Mouse (Mus musculus) ES-E14 (cell line): ENCODE results near the gene Eif3b. TPM values are rescaled to one million over a fixed set of nuclear protein-coding genes. Genes with fewer than 3 reads are reported as not detected.
A peak's percentile ranks its signal among the peaks of the same experiment; 100 is the strongest.

Experiments
- DNase-seq: peaks from one replicate; pipeline ENCODE4 v3.0.0-alpha.2; 2013; ENCODE audit warnings: low read depth, low spot score
- H3K27ac ChIP-seq: 2 replicates; pipeline ENCODE4 v1.5.1; 2012; ENCODE audit warnings: low read depth, mild to moderate bottlenecking, low read length, moderate library complexity, mixed read lengths; ENCODE audit not compliant: poor library complexity, insufficient read depth, severe bottlenecking
- H3K36me3 ChIP-seq: 2 replicates; pipeline ENCODE4 v1.6.1; 2012; ENCODE audit warnings: mild to moderate bottlenecking, low read length, moderate library complexity, mixed read lengths; ENCODE audit not compliant: control insufficient read depth, poor library complexity, insufficient read depth, severe bottlenecking
- H3K4me1 ChIP-seq, 2 experiments: fragments of 150-350 bp in 1 of 2; sonication (generic) in 1 of 2; 2 replicates each; pipeline ENCODE4 v1.6.1; 2012; ENCODE audit warnings: low read length in 2 of 2, mild to moderate bottlenecking in 1 of 2, mixed read lengths in 1 of 2; ENCODE audit not compliant: control insufficient read depth in 2 of 2, insufficient read depth in 2 of 2, poor library complexity in 1 of 2
- H3K4me3 ChIP-seq, 2 experiments: fragments of 150-350 bp in 1 of 2; sonication (generic) in 1 of 2; 2 replicates each; pipeline ENCODE4 v1.5.1; 2012; ENCODE audit warnings: low read length in 2 of 2, low read depth in 1 of 2, mild to moderate bottlenecking in 1 of 2, mixed read lengths in 1 of 2; ENCODE audit not compliant: insufficient read depth in 1 of 2, poor library complexity in 1 of 2, severe bottlenecking in 1 of 2
- H3K9ac ChIP-seq: 2 replicates; pipeline ENCODE4 v1.6.1; 2012; ENCODE audit warnings: low read depth, mild to moderate bottlenecking, low read length, mixed read lengths; ENCODE audit not compliant: poor library complexity, insufficient read depth, severe bottlenecking
- H3K9me3 ChIP-seq: fragments of 150-350 bp; sonication (generic); 2 replicates; pipeline ENCODE4 v1.6.1; 2012; ENCODE audit warnings: low read depth, mild to moderate bottlenecking, low read length; ENCODE audit not compliant: control insufficient read depth, insufficient read depth
- CHD2 ChIP-seq: IDR thresholded peaks from 2 replicates; pipeline ENCODE4 v1.6.1; 2014; ENCODE audit warnings: mild to moderate bottlenecking, low read depth, low read length, inconsistent platforms
- HCFC1 ChIP-seq: IDR thresholded peaks from 2 replicates; pipeline ENCODE4 v1.6.1; 2012; ENCODE audit warnings: low read length, inconsistent platforms, borderline replicate concordance; ENCODE audit not compliant: insufficient read depth
- MAFK ChIP-seq: IDR thresholded peaks from 2 replicates; pipeline ENCODE4 v1.6.1; 2014; ENCODE audit warnings: mild to moderate bottlenecking, low read depth, low read length, inconsistent platforms; ENCODE audit not compliant: insufficient read depth
- ZC3H11A ChIP-seq: IDR thresholded peaks from 2 replicates; pipeline ENCODE4 v1.6.1; 2012; ENCODE audit warnings: low read depth, mild to moderate bottlenecking, inconsistent platforms, low read length, borderline replicate concordance
- ZNF384 ChIP-seq: IDR thresholded peaks from 2 replicates; pipeline ENCODE4 v1.6.1; 2012; ENCODE audit warnings: low read depth, low read length, inconsistent platforms
- in situ Hi-C, 2 experiments: fragments of 600-800 bp; cut with MboI; formaldehyde crosslinking; loops; one replicate each; pipeline ENCODE4 v1.15.1; 2025; ENCODE audit warnings: low sequenced_read_pairs in 2 of 2, inconsistent platforms in 1 of 2; ENCODE audit not compliant: unreplicated experiment in 2 of 2
- total RNA-seq: library from RNA; depleted of rRNA; stranded (reverse); fragments of 300-350 nt; gene quantifications from 2 replicates; pipeline ENCODE4 v1.2.3, GENCODE M21; 2012; rRNA removed

Gene Eif3b
- total RNA-seq: 196 and 273 TPM in 2 replicates

- TF ChIP-seq CHD2: 0 out of 2 replicates have a peak, but pooled peaks have one; percentile 24
- no peak for TF ChIP-seq MAFK
- no peak for TF ChIP-seq ZC3H11A
- TF ChIP-seq HCFC1: no peak
- no peak for TF ChIP-seq ZNF384
- in situ Hi-C loops: loop anchor here (25.0 kb wide), 1 partner anchor 581 kb away; the partner anchor contains the start of genes Gm26938 (in 2 of the 2) and Psmg3 (in 2 of the 2)
Measured at GRCm38 (mm10) chr5:140418489-140419441, at the start of gene Eif3b. Eif3b (plus strand) TSS chr5:140419328.

GRCm38 (mm10) chr5:140369466-140369865 is 49.7 kb upstream of the Eif3b start:
- H3K9me3 ChIP-seq: no peaks in the 10 kb centered on the region
- H3K27ac ChIP-seq: no peak overlapping the region
- H3K4me3 ChIP-seq: no peak overlapping the region
- H3K9ac ChIP-seq: no peak overlapping the region
- no peak for DNase-seq
- H3K4me1 ChIP-seq: peaks cover 3 to 14% of the 10 kb centered on the region in 2 experiments; a peak in 2 of 4 replicates
- TF ChIP-seq HCFC1 (no peak), ZNF384 (no peak), ZC3H11A (no peak), CHD2 (no peak), MAFK (no peak)
- in situ Hi-C loops: no loop called here
- H3K36me3 ChIP-seq: no peaks in the 10 kb centered on the region

More at GRCm38 (mm10) chr5:140418489-140419441, at the start of gene Eif3b:
- peaks cover 0 to 8% of the 10 kb centered on the region in 2 experiments; a peak in 1 of 4 replicates for H3K4me1 ChIP-seq
- no peaks in the 10 kb centered on the region for H3K9me3 ChIP-seq
- H3K36me3 ChIP-seq: peaks cover 10% of the 10 kb centered on the region; the same call in 1 of the 2 replicates
- H3K27ac ChIP-seq: peak within 1 kb of the TSS; percentile 96
- DNase-seq: peak; percentile 94
- peak within 1 kb of the TSS; percentile 100 for H3K9ac ChIP-seq
- peak within 1 kb of the TSS; percentile 66 to 98 for H3K4me3 ChIP-seq

- no peak overlapping the region for H3K9ac ChIP-seq
- in situ Hi-C loops: no loop called here
Measured at GRCm38 (mm10) chr5:140370446-140371254, 48.5 kb upstream of the Eif3b start.

GRCm38 (mm10) chr5:140371671-140372070 is 47.5 kb upstream of the Eif3b start:
- no peaks in the 10 kb centered on the region for H3K9me3 ChIP-seq
- DNase-seq: no peak
- H3K27ac ChIP-seq: no peak overlapping the region
- H3K4me3 ChIP-seq: no peak overlapping the region
- peaks cover 1 to 10% of the 10 kb centered on the region in 2 experiments; a peak in 2 of 4 replicates for H3K4me1 ChIP-seq
- H3K9ac ChIP-seq: no peak overlapping the region
- H3K36me3 ChIP-seq: no peaks in the 10 kb centered on the region
- TF ChIP-seq HCFC1: no peak
- TF ChIP-seq ZC3H11A: no peak
- no peak for TF ChIP-seq MAFK
- TF ChIP-seq ZNF384: no peak
- TF ChIP-seq CHD2: no peak
- in situ Hi-C loops: no loop called here

More at GRCm38 (mm10) chr5:140370446-140371254, 48.5 kb upstream of the Eif3b start:
- TF ChIP-seq MAFK (no peak), ZNF384 (no peak), HCFC1 (no peak), CHD2 (no peak), ZC3H11A (no peak)
- Histone ChIP-seq H3K36me3 (no peaks in the 10 kb centered on the region), H3K27ac (no peak overlapping the region), H3K4me3 (no peak overlapping the region), H3K4me1 (peaks cover 3 to 10% of the 10 kb centered on the region in 2 experiments; a peak in 2 of 4 replicates), H3K9me3 (no peaks in the 10 kb centered on the region)
- DNase-seq: no peak
